Mouse (Mus musculus): ENCODE measurements around the gene Nme7.

Nme7 gene

DNA sequence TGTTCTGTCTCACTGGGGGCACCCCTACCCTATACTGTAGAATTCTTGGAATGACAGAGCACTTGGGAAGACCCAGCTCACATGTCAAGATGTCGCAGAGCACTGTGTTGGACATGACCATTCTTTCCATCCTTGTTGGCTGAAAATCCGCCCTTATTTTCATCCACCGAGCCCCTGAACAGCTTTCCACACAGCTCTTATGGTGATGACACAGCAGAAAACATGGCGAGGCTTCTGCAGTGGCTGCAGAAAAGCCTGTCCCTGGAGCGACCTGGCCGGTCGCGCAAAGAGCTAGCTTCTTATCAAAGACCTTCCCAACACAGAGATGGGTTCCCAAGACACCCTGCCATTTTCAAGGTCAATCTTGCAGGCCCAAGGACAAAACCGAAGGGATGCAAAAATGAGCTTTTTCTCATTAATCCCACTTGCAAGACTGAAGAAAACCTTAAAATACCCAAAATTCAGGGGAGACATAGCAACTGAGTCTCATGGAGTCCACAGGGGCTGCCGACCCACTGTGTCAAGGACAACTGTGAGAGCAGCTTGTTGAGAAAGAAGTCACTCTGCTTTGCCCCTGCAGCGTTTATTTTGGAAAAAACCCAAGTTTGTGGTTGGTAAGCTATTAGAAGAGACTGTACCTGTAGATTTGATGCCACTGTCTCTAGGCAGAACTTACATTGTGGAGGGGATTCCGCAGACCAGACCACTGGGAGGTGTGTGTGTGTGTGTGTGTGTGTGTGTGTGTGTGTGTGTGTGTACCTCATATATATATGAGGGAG, 155.4 kb downstream of the Nme7 start:
- no peak for DNase-seq (ENCODE audit: low read depth, low spot score)

DNA sequence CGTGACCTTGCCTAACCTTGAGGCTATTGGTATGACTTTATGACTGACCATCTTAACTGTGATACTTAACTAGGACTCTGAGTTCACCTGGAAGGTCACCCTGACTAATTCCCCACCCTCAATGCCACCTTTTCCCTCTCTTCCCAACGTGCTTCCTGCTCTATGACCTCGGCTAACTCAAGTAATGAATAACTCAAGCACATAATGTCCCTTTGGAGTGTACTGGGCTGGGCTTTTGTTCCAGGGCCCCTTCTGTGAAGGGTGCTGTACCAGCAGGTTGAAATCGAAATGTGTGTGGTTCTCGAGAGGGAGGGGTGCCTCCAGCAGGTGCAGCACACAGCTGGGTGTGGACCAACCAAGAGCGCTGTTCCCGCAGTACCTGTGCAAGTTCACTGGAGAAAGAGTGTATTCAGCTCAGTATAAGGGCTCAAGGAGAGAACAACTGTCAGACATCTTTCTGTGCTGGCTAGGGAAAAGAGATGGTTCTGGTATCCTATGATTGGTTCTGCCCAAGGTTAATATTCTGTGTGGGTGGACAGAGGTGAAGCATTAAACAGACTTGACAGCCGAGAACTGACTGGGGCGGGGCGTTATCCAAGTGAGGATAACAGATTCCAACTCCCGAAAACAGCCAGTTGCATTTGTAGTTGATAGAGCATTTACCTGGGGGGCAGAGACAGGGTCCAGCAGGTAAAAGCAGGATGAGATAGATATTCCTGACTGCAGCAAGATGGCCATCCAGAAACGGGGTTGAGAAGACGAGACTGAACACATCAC, 157.2 kb downstream of the Nme7 start:
- no peak for DNase-seq (ENCODE audit: low read depth, low spot score)

DNA sequence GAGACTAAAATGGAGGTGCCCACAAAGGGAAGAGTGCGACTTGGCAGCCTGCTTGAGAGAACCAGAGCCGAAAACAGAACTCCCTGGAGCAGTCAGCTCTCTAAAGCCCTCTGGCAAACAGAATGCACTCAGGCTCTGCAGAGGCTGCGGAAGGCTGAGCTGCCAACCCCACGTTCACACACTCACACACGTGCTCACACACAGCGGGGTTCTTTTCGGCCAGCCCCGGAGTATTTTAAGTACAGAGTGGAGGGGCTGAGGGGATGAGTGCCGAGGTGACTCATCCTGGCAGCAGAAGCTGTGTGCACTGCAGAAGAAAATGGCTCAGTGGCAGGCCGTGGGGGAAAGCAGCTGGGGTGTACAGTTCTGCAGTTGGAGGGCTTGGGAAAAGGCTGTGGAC, 157.8 kb downstream of the Nme7 start:
- DNase-seq (ENCODE audit: low read depth, low spot score) = no peak

DNA sequence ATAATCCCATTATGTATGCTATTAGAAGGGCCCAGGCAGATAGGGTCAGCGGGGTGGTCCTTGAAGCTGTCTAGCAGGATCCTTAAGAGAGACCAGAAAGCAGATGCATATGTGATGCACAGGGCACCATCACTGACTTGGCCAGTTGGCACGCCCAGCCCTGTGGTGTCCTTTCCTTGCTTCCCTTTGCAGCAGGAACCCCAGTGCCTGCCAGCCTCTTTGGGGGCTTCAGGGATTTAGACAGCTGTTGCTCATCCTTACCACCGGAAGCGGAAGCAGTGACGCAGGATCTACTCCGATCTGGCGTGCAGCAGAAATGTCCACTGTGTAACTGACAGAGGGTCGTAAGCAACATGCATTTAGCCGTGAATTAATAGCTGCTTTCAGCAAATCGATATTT, 163.5 kb downstream of the Nme7 start:
- DNase-seq (ENCODE audit: low read depth, low spot score) = no peak

DNA sequence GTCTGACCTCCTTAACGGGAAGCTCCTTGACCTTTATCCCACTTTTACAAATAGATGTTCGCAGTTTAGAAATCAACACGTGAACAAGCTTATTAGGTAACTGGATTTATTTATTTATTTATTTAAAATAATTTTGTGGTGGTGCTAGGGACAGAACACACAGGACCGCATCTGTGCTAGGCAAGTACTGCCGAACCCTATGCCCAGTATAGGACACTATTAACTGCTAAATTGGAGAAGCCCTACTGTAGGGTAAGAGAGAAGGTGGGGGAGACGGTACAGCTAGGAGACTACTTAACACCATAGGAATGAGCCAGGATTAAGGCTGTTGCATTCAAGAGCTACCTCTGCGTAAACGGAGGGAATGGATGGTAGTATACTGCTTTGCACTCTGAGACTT, 164.4 kb downstream of the Nme7 start:
- DNase-seq (ENCODE audit: low read depth, low spot score) = no peak

DNA sequence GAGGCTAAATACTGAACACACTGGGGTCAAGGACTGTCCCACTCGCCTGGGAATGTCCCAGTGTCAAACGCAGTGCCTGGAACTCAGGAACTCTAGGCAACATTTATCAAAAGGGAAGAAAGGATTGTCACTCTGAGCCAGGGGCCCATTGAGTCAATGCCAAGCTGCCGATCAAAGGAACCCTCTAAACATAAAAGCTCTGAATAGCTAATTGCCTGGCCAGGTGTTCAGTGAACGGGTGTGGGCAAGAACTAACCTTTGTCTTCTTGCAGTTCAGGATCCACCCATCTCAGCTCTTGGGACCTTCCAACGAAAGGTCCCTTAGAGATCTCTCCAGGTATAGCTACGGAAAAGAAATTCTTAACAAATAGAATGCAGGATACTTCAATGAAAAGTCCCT, 167.1 kb downstream of the Nme7 start:
- DNase-seq (ENCODE audit: low read depth, low spot score) = no peak

DNA sequence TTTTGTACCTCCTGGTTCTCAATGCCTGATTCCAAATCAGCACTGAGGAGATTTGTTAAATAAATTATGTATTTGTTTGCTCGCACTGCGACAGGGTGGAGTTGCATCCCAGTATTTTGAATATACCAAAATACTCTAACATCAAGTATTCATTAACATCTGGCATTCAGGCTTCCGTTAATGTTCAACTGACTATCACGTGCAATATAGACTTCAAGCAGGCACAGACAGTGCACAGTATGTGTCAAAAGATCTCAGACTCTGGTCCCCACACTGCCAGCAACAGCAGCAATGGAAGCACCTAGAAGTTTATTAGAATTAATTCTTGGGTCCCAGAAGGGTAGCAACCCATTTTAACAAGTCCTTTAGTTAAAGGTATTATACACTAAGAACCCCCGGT, 167.7 kb downstream of the Nme7 start:
- no peak for DNase-seq (ENCODE audit: low read depth, low spot score)

DNA sequence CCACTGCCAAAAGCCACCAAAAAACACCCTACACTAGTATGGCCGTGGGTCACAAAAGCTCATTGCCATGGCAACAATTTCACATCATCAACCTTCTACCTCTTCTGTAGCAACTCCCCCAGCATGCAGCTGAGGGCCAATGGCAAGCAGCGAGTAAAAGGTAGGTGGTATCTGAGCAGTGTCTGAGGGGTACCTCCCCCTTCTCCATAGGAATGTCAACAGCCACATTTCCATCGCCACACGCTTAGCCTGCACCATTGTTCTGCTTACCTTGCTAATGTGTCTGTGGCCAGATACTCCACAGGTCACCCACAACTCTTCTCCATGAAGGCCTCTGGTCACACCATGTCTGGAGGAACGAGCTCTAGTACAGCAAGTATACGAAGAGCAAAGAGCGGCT, 169.5 kb downstream of the Nme7 start:
- DNase-seq (ENCODE audit: low read depth, low spot score) = no peak

DNA sequence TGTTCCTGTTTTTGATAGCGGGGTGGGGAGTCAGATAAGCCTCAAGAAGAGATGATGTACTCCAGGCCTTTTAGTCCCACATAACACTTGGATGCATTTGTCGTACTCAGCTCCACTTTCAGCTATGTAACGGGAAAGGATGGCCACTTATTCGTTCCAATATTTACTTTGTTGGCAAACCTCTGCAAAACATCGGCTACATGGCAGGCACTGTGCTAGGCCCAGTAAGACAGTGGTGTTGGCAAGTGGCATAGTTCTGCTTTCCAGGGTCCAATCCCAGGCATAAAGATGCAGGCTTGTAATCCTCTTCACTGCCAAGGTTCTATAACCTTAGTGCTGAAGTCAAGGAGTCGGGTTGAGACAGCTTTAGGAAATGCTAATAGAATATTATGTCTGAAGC, 170.4 kb downstream of the Nme7 start:
- DNase-seq (ENCODE audit: low read depth, low spot score) = no peak

DNA sequence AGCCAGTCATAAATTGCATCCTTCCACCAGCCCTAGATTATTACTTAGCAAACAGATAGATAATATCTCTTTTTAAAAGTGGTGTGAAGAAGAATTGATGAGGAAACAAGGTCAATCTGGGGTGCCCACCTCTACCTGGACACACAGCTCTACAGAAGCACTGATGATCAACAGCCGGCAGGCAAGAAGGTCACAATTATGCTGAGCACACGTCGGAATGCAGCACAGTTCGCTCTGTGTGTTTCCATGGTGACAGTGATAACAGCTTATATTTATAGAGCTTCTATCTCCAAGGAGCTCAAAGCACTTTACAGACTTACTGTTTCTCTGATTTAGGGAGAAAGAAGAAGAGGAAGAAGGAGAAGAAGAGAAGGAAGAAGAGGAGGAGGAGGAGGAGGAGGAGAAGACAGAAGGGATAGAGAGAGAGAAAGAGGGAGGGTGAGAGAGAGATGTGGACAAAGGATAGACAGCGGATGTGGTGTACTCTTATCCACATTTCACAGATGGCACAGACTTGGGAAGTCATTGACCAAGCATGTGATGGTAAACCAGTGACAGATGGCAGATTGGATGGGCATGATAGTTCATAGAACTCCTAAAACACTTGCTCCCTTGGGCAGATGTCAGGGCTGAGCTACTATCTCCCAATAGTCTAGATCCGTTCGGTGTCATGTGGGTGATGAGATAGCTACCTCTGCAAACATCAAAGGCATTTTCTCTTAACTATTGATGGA, 171.0 kb downstream of the Nme7 start:
- DNase-seq (ENCODE audit: low read depth, low spot score) = no peak

DNA sequence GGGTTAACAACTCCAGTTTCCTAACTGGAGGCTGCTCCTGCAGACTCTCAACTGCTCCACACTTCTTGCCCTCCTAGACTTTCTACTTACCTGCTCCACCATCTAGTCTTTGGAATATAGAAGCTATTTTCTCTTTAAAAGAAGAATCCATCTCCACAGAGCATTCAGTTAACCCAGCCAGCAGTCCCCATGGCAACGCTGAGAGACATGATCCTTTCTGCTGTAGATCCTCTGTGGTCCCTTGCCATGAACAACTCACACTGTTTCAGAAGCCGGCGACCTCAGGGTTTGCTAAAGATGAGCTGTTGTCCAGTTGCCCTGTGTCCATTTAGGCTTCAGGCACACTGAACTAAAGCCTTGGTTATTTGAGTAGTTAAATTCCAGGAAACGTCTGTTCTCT, 172.0 kb downstream of the Nme7 start:
- no peak for DNase-seq (ENCODE audit: low read depth, low spot score)

DNA sequence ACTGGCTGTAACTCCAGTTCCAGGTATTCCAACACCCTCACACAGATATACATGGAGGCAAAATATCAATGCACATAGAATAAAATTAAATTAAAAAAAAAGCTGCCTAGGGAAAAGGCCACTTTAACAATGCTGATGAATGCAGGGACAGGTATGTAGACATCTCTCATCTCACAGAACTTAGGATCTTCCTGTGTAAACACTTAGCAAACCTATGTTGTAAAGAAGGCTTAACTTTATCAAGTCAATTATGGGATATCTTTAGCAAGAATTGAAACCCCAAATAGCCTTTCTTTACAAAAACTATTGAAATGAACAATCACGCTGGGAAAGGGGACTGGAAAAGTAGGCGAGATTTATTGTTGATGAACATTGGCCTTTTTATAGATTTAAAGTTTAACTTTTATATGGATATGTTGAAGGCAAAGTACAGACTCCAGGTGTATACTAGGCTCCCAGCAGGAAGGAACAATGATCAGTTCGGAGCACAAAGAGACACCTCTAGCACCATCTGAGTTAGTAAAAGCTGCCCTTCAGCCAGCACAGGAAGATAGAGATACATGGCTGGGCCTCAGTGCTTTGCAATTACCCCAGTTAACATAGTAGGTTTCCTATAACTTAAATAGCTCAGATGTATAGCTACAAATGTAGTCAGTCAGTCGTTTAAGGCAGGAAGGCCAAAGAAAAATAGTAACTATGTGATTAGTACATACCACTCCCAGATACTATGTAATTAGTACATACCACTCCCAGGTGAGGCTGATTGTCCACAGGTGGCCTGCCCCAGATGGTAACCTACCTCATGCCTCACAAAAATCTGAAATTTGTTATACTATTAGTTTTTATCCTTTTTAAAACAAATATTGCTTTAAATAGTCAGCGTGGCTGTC, 177.1 kb downstream of the Nme7 start:
- DNase-seq (ENCODE audit: low read depth, low spot score) = no peak

DNA sequence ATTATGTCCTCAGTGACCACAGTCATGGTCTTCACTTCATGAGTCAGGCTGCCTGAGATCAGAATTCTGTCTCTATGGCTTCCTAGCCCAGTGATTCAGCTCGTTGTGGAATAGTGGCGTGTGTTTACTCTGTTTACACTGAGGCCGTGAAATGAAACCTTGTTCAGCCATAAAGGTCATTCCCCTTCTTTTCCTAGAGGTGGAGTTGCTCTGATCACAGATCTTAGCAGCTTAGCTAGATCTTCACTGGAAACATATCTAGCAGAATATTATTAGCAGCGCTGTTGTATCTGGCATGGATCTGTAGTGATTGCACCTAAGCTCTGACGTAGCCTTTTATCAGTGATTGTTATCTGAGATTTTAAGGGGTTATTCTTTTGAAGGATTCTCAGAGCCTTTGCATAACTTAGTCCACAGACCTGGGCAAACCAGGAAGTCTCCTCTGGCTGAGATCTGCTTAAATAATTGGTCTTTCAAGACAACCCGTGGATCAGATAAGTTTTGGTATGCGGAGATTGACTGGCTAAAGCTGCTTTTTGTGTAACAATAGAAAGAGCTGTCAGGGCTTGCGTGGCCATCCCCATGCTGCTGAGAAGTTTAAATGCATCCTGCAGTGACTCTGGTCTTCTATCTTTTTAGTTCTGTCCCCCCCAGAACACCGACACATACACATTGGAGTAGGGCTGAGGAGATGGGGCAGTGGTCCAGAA, 177.9 kb downstream of the Nme7 start:
- DNase-seq (ENCODE audit: low read depth, low spot score) = no peak

DNA sequence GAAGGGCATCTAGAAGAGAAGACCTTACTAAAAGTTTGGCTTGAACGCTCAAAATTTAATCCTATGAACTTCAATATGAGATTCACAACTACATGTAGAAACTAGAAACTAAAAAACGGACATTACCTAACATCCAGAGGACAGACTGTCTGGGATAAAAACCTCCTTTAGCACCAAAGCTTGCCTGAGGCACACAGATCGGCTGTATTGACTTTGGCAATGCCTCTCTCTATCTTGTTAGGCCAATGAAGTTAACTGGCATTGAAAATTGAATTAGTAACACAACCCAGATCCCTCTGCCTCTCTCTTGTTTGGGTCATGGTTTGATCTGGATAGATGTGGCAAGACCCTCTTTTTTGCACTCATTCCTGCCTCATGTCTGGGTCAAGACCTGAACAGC, 178.9 kb downstream of the Nme7 start:
- no peak for DNase-seq (ENCODE audit: low read depth, low spot score)

DNA sequence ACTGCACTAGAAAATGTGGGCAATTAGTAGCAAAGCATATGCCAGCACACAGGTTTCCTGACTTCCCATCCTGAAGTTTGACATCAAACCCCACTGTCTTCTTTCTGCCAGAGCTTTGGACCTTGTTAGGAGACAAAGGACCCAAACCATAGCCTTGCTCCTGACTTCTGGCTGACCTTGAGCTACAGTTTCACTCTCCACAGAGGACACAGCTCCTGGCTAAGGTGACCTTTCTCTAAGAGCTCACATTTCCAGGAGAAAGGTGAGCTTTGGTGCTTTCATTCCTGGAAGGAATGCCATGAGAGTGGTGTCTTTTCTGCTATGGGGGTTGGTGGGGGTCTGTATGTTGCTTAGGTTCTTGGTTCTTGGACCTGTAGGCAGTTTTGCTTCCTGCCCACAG, 179.8 kb downstream of the Nme7 start:
- DNase-seq (ENCODE audit: low read depth, low spot score) = no peak

All from retina, adult 2 months (tissue).